Mouse (Mus musculus): ENCODE measurements around the gene Abca12.

- no peak for TF ChIP-seq CTCF (IDR thresholded peaks at IDR 0.05; ENCODE audit: low read depth)
- TF ChIP-seq EP300 (IDR thresholded peaks at IDR 0.05; ENCODE audit: low read depth): no peak
These were observed 84.4 kb downstream of the Abca12 start for GRCm38 (mm10) chr1:71330349-71330748.
